Mouse (Mus musculus) cortical plate, adult 2 months (tissue): ENCODE measurements around the gene Olfr591.

Source experiments
- CTCF ChIP-seq: fragments of 200-500 bp; IDR thresholded peaks from 2 replicates; pipeline ENCODE4 v1.5.1; 2011; ENCODE audit warnings: mild to moderate bottlenecking, control low read depth, low read length; ENCODE audit not compliant: insufficient read depth; ENCODE audit errors: extremely low read depth
- POLR2A ChIP-seq: fragments of 200-500 bp; IDR thresholded peaks from 2 replicates; pipeline ENCODE4 v1.6.1; 2011; ENCODE audit warnings: mild to moderate bottlenecking, low read length, control low read depth; ENCODE audit not compliant: insufficient read depth; ENCODE audit errors: extremely low read depth

DNA sequence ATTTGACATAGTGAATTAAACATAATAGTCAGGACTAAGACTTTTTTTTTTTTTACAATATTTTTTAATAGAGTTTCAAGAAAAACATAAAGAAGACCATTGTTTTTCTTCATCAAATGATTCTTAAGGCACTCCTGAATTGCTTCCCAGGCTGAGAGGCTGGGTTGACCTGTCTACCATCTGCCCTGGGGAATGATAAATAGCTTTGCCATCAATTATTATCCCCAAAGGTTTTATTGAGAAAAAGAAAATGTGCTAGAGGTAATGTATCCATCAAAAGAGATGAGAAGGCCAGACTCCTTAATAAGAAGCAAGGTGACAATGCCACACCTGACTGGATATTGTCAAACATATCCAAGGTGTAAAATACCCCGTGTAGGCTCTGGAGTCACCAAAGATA lies 37.6 kb downstream of the Olfr591 start, which contains the start of gene Olfr588-ps1:
- TF ChIP-seq CTCF (no peak), POLR2A (no peak)
